Mouse (Mus musculus) CD4-positive, CD25-positive, alpha-beta regulatory T cell, adult 9 weeks (primary cell): Measurements from ENCODE around the gene Rnf212. TPM values are rescaled to one million over a fixed set of nuclear protein-coding genes. Genes with fewer than 3 reads are reported as not detected.

Experiments used
- polyA plus RNA-seq: library from polyadenylated mRNA; unstranded; fragments of 100-300 nt; shearing (Covaris generic); gene quantifications from one replicate; pipeline ENCODE4 v1.2.1, GENCODE M21; 2017

Rnf212 gene
- polyA plus RNA-seq: not detected

GRCm38 (mm10) chr5:108774630-108775306, at the start of gene Rnf212:
Gene Rnf212 (minus strand): TSS chr5:108774982.

GRCm38 (mm10) chr5:108808750-108809149, 34.0 kb upstream of the Rnf212 start, which contains the start of gene Vmn2r8:
Gene Vmn2r8 (minus strand): TSS chr5:108808850.

GRCm38 (mm10) chr5:108795263-108795662, 20.5 kb upstream of the Rnf212 start, which contains the start of gene Tmed11:
Gene Tmed11 (minus strand): TSS chr5:108795363.

GRCm38 (mm10) chr5:108692271-108692670, 82.5 kb downstream of the Rnf212 start, which contains the start of gene Fgfrl1:
Gene Fgfrl1 (plus strand): TSS chr5:108692382.

Other genes starting within 250 kb of the Rnf212 start
- not detected for gene Cplx1, start 225.0 kb downstream of the Rnf212 start, polyA plus RNA-seq
- gene Gak, start 145.2 kb downstream of the Rnf212 start, polyA plus RNA-seq: 110 TPM
- gene Tmem175, start 145.2 kb downstream of the Rnf212 start, polyA plus RNA-seq: 48.3 TPM
- gene Idua, start 114.7 kb downstream of the Rnf212 start, polyA plus RNA-seq: 49.9 TPM
- gene Dgkq, start 105.3 kb downstream of the Rnf212 start, polyA plus RNA-seq: 13.0 TPM
- gene Slc26a1, start 99.4 kb downstream of the Rnf212 start, polyA plus RNA-seq: 0.11 TPM
- gene Fgfrl1, start 82.6 kb downstream of the Rnf212 start, polyA plus RNA-seq: not detected
- gene Tmed11, start 20.4 kb upstream of the Rnf212 start, polyA plus RNA-seq: not detected
- gene Vmn2r8, start 33.9 kb upstream of the Rnf212 start, polyA plus RNA-seq: not detected
- not detected for gene Vmn2r9, start 77.6 kb upstream of the Rnf212 start, polyA plus RNA-seq
- not detected for gene Vmn2r10, start 231.5 kb upstream of the Rnf212 start, polyA plus RNA-seq